Mouse (Mus musculus) right cerebral cortex, postnatal 10 days (tissue): ENCODE data around the gene Mtmr11.
"Not testable (repeated sequence)": the region's sequence is repeated elsewhere in the genome, so short reads cannot be mapped to it uniquely, and the experiment has no call there.

Experiments
- DNase-seq, 2 experiments: peaks; one replicate each; pipeline ENCODE4 v3.0.0; 2021; ENCODE audit warnings: low spot score in 2 of 2

Gene Mtmr11

GRCm38 (mm10) chr3:96207819-96208218 is 46.0 kb downstream of the Mtmr11 start:
- DNase-seq: no peak

- DNase-seq: no peak
These were observed 47.4 kb downstream of the Mtmr11 start for GRCm38 (mm10) chr3:96209242-96209641.

- no peak for DNase-seq
These were observed 57.4 kb downstream of the Mtmr11 start for GRCm38 (mm10) chr3:96219191-96219641.

GRCm38 (mm10) chr3:96219661-96220130 is 57.9 kb downstream of the Mtmr11 start, which contains the start of the genes Bola1 and Hist2h2ab:
Gene Bola1 (minus strand): TSS chr3:96219709.
Gene Hist2h2ab (plus strand): TSS chr3:96219865.
- peak; percentile 72 to 90 for DNase-seq

GRCm38 (mm10) chr3:96220131-96220764 is 58.4 kb downstream of the Mtmr11 start:
- not testable (repeated sequence) for DNase-seq

- peak; percentile 85 to 92 for DNase-seq
These were observed 59.2 kb downstream of the Mtmr11 start, which contains the start of the genes Hist2h2ac and Hist2h2be for GRCm38 (mm10) chr3:96220765-96221639. Gene Hist2h2ac (minus strand): TSS chr3:96220880. Gene Hist2h2be (plus strand): TSS chr3:96221119.
